9 mouse cellular contexts compared by ENCODE assay signal in genomic region chr15:98868346-98869063, GRCm38 (mm10). TPM values are rescaled to one million over a fixed set of nuclear protein-coding genes. Genes with fewer than 3 reads are reported as not detected.
A peak's percentile ranks its signal among the peaks of the same experiment; 100 is the strongest.
DNase-seq lines count a peak whose midpoint lies in the region; ATAC-seq and TF ChIP-seq lines count a peak whose summit lies in the region.
"Had no signal": no experiment of that assay in that cellular context is flagged by ENCODE, and none has a peak within 500 bp of the region (broad histone marks: within the 10 kb centered on the region; RNA-seq: fewer than 3 reads in every experiment).

No protein-coding gene starts in this region.

- H3K9ac ChIP-seq in kidney, embryonic 15.5 days: peak overlapping the region; percentile 99
- H3K9ac ChIP-seq in hindbrain, embryonic 15.5 days: peak overlapping the region; percentile 75
- H3K9ac ChIP-seq in midbrain, embryonic 16.5 days (ENCODE audit: low read depth, low read length): peak overlapping the region; percentile 97

- TF ChIP-seq POLR2A in cortical plate, adult 2 months (IDR thresholded peaks at IDR 0.05; ENCODE audit: extremely low read depth, insufficient read depth, low read length): no peak

- DNase-seq in kidney, adult 9 months: no peak
- DNase-seq in retina, embryonic 14.5 days (ENCODE audit: low spot score): no peak
- DNase-seq in cerebellum, postnatal 10 days: no peak
- DNase-seq in kidney, postnatal 36 days: no peak

- H3K27ac ChIP-seq in kidney, embryonic 15.5 days: peak overlapping the region; percentile 98; the same call in 1 of the 2 replicates
- no peak overlapping the region for H3K27ac ChIP-seq in cortical plate, adult 2 months (ENCODE audit: insufficient read depth, low read length)
- H3K27ac ChIP-seq in hindbrain, embryonic 15.5 days (replicated peaks): no peak overlapping the region
- 0 out of 2 replicates have a peak overlapping the region, but pooled peaks have one; percentile 2 for H3K27ac ChIP-seq in midbrain, embryonic 16.5 days (ENCODE audit: low read length)

- H3K4me2 ChIP-seq in kidney, embryonic 15.5 days: peak overlapping the region; percentile 97
- H3K4me2 ChIP-seq in hindbrain, embryonic 15.5 days: peak overlapping the region; percentile 95
- peak overlapping the region; percentile 100 for H3K4me2 ChIP-seq in midbrain, embryonic 16.5 days (ENCODE audit: low read length)

- no peaks in the 10 kb centered on the region for H3K9me3 ChIP-seq in kidney, embryonic 15.5 days (replicated peaks)
- H3K9me3 ChIP-seq in hindbrain, embryonic 15.5 days: no peaks in the 10 kb centered on the region
- H3K9me3 ChIP-seq in midbrain, embryonic 16.5 days (replicated peaks; ENCODE audit: control insufficient read depth, low read length, poor library complexity, severe bottlenecking): no peaks in the 10 kb centered on the region

- H3K27me3 ChIP-seq in kidney, embryonic 15.5 days: no peaks in the 10 kb centered on the region
- H3K27me3 ChIP-seq in hindbrain, embryonic 15.5 days: no peaks in the 10 kb centered on the region
- H3K27me3 ChIP-seq in midbrain, embryonic 16.5 days (ENCODE audit: control insufficient read depth, insufficient read depth, low read depth, low read length): no peaks in the 10 kb centered on the region

- peaks cover 32% of the 10 kb centered on the region for H3K36me3 ChIP-seq in kidney, embryonic 15.5 days
- peaks cover 29% of the 10 kb centered on the region for H3K36me3 ChIP-seq in hindbrain, embryonic 15.5 days
- H3K36me3 ChIP-seq in midbrain, embryonic 16.5 days (ENCODE audit: control insufficient read depth, insufficient read depth, low read length): peaks cover 25% of the 10 kb centered on the region

- TF ChIP-seq CTCF in cortical plate, adult 2 months (IDR thresholded peaks at IDR 0.05; ENCODE audit: extremely low read depth, insufficient read depth, low read length): no peak

- WGBS in kidney, embryonic 15.5 days: 32% methylated on average over 11 of the region's 11 CpGs
- 34% methylated on average over 11 of the region's 11 CpGs for WGBS in hindbrain, embryonic 15.5 days
- WGBS in midbrain, embryonic 16.5 days: 38% methylated on average over 11 of the region's 11 CpGs

- H3K4me1 ChIP-seq in kidney, embryonic 15.5 days: peaks cover 42% of the 10 kb centered on the region
- H3K4me1 ChIP-seq in cortical plate, adult 2 months (ENCODE audit: control insufficient read depth, insufficient read depth, low read length): peaks cover 11% of the 10 kb centered on the region
- H3K4me1 ChIP-seq in hindbrain, embryonic 15.5 days (replicated peaks): peaks cover 51% of the 10 kb centered on the region
- H3K4me1 ChIP-seq in midbrain, embryonic 16.5 days (ENCODE audit: control insufficient read depth, insufficient read depth, low read length): peaks cover 39% of the 10 kb centered on the region

- ATAC-seq in kidney, embryonic 15.5 days (replicated peaks; ENCODE audit: low FRiP score): no peak
- ATAC-seq in hindbrain, embryonic 15.5 days (ENCODE audit: low FRiP score, low read depth): no peak
- no peak for ATAC-seq in midbrain, embryonic 16.5 days
- ATAC-seq: inflammation-experienced regulatory T-cells, adult 6 months had no signal

- peak overlapping the region; percentile 99 for H3K4me3 ChIP-seq in kidney, embryonic 15.5 days (replicated peaks)
- peak overlapping the region; percentile 82 for H3K4me3 ChIP-seq in cortical plate, adult 2 months (ENCODE audit: insufficient read depth, low read length)
- peak overlapping the region; percentile 92 for H3K4me3 ChIP-seq in hindbrain, embryonic 15.5 days
- peak overlapping the region; percentile 98 for H3K4me3 ChIP-seq in midbrain, embryonic 16.5 days (ENCODE audit: low read depth, low read length)

RNA-seq across cellular contexts. Expression of gene Kmt2d, which starts 2.5 kb away (rescaled TPM):
- 12.3 and 13.3 TPM in 2 replicates for polyA plus RNA-seq in kidney, embryonic 15.5 days (2015; fragmentation: Nextera tagmentation; extraction: Ambion mirVana)
- polyA plus RNA-seq in cortical plate, adult 2 months (2012; rRNA removed): 33.0 and 37.9 TPM in 2 replicates
- polyA plus RNA-seq in hindbrain, embryonic 15.5 days (2015; fragmentation: Nextera tagmentation; extraction: Ambion mirVana): 10.6 and 11.4 TPM in 2 replicates
- polyA plus RNA-seq in midbrain, embryonic 16.5 days (2015; fragmentation: Nextera tagmentation; extraction: Ambion mirVana): 10.1 and 11.8 TPM in 2 replicates

RNA-seq across cellular contexts. Expression of gene Rhebl1, which starts 25.8 kb away (rescaled TPM):
- polyA plus RNA-seq in kidney, embryonic 15.5 days (2015; fragmentation: Nextera tagmentation; extraction: Ambion mirVana): 20.0 and 20.5 TPM in 2 replicates
- 18.3 and 19.9 TPM in 2 replicates for polyA plus RNA-seq in cortical plate, adult 2 months (2012; rRNA removed)
- polyA plus RNA-seq in hindbrain, embryonic 15.5 days (2015; fragmentation: Nextera tagmentation; extraction: Ambion mirVana): 32.1 and 34.5 TPM in 2 replicates
- 37.2 and 38.7 TPM in 2 replicates for polyA plus RNA-seq in midbrain, embryonic 16.5 days (2015; fragmentation: Nextera tagmentation; extraction: Ambion mirVana)

RNA-seq across cellular contexts. Expression of gene Dhh, which starts 29.8 kb away (rescaled TPM):
- 1.4 and 2.0 TPM in 2 replicates for polyA plus RNA-seq in kidney, embryonic 15.5 days (2015; fragmentation: Nextera tagmentation; extraction: Ambion mirVana)
- polyA plus RNA-seq in cortical plate, adult 2 months (2012; rRNA removed): 0.25 and 0.28 TPM in 2 replicates
- polyA plus RNA-seq in hindbrain, embryonic 15.5 days (2015; fragmentation: Nextera tagmentation; extraction: Ambion mirVana): 1.9 and 2.5 TPM in 2 replicates
- polyA plus RNA-seq in midbrain, embryonic 16.5 days (2015; fragmentation: Nextera tagmentation; extraction: Ambion mirVana): 0.36 and 0.39 TPM in 2 replicates

RNA-seq across cellular contexts. Expression of gene Prkag1, which starts 37.2 kb away (rescaled TPM):
- 98.5 and 100 TPM in 2 replicates for polyA plus RNA-seq in kidney, embryonic 15.5 days (2015; fragmentation: Nextera tagmentation; extraction: Ambion mirVana)
- polyA plus RNA-seq in cortical plate, adult 2 months (2012; rRNA removed): 71.3 and 75.7 TPM in 2 replicates
- polyA plus RNA-seq in hindbrain, embryonic 15.5 days (2015; fragmentation: Nextera tagmentation; extraction: Ambion mirVana): 73.4 and 75.3 TPM in 2 replicates
- polyA plus RNA-seq in midbrain, embryonic 16.5 days (2015; fragmentation: Nextera tagmentation; extraction: Ambion mirVana): 72.9 and 73.1 TPM in 2 replicates

RNA-seq across cellular contexts. Expression of gene Lmbr1l, which starts 49.5 kb away (rescaled TPM):
- 16.4 and 17.6 TPM in 2 replicates for polyA plus RNA-seq in kidney, embryonic 15.5 days (2015; fragmentation: Nextera tagmentation; extraction: Ambion mirVana)
- polyA plus RNA-seq in cortical plate, adult 2 months (2012; rRNA removed): 24.7 and 27.1 TPM in 2 replicates
- polyA plus RNA-seq in hindbrain, embryonic 15.5 days (2015; fragmentation: Nextera tagmentation; extraction: Ambion mirVana): 26.8 and 29.3 TPM in 2 replicates
- 27.9 and 33.5 TPM in 2 replicates for polyA plus RNA-seq in midbrain, embryonic 16.5 days (2015; fragmentation: Nextera tagmentation; extraction: Ambion mirVana)

Comparison
In these comparisons a context has a peak if more than half of its experiments do, and no peak if none do; other contexts are left out.
1. H3K27ac ChIP-seq: peak in kidney, embryonic 15.5 days (single experiment) and midbrain, embryonic 16.5 days (single experiment); none in cortical plate, adult 2 months (single experiment) and hindbrain, embryonic 15.5 days (single experiment).
2. Peak in every context shown above with its lines, with median percentiles within 50 percentile points of each other: H3K4me2 ChIP-seq, H3K4me3 ChIP-seq and H3K9ac ChIP-seq.